Mouse (Mus musculus): Measurements from ENCODE around the gene Atg3.

Gene Atg3

DNA sequence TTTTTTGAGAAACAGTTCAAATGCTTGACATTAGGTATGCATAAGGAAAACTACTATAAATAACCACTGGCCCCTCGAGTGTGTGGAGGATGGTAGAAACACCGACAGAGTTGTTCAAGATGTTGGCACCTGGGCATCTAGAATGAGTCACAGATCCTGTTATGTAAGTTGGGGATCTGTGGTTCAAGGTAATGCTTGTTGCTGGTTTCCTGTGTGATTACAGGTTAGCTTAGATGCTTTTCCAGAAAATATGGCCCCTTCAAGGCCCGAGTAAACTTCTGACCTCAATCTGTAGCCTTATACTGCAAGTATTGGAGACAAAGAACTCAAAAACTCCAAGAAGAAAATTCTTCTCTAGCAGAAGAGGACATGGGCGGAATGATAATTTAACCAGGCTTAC is 45.9 kb downstream of the Atg3 start:
- no peak for DNase-seq (ENCODE audit: extremely low read depth, low read depth, low spot score)

DNA sequence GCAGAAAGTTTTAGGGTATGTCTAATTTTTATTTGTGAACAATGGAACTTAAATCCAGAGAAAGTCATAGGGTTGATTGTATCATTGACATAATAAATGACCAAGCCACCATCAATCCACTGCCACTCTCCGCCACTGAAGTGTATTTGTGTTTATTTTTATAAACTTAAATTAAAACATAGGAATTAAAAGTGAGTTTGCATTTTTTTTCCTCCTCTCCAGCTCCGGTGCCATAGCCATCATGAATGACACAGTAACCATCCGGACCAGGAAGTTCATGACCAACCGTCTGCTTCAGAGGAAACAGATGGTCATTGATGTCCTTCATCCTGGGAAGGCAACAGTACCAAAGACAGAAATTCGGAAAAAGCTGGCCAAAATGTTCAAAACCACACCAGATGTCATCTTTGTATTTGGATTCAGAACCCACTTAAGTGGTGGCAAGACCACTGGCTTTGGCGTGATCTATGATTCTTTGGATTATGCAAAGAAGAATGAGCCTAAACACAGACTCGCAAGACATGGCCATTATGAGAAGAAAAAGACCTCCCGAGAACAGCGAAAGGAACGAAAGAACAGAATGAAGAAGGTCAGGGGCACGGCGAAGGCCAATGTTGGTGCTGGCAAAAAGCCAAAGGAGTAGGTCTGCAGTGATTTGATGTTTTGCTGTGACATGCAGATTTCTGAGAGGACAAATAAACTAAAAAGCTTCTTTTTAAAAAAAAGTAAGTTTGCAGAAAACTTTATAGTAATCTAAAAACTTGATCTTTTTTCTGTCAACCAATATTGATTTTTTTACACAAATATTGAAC is 46.5 kb downstream of the Atg3 start:
- no peak for DNase-seq (ENCODE audit: extremely low read depth, low read depth, low spot score)

DNA sequence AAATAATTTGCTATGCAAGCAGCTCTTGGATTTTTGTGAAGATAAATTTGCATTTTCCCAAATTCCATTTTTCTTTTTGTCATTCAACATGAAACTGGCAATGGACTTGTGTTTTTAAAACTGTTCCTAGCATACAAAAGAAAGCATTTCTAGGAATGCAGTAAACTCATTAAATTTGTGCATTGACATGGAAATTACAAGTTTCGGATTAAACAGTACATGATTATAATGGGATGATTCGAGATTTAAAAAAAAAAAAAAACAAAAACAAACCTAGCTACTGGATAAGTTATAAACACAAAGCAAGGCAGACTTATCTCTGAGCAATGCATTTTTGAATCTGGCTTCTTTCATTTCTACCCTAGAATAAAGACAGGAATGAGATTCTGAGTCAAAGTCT is 63.4 kb downstream of the Atg3 start:
- DNase-seq (ENCODE audit: extremely low read depth, low read depth, low spot score): no peak

DNA sequence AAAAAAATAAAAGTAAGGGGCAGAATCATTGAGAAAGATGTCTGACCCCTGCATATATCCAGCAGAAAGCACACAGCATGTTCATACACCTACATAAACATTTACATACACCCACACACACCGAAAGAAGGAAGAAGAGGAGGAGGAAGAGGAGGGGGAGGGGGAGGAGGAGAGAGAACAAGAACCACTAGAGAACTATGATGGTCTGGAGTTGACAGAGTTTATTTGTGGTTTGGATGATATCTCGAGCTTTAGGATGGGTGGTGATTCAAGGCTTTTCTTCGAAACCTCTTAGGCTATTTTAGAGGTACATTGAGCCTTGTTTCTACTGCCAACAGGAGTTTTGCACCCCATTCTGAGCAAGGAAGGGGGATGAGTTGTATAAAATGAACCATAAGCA is 64.2 kb downstream of the Atg3 start:
- no peak for DNase-seq (ENCODE audit: extremely low read depth, low read depth, low spot score)

DNA sequence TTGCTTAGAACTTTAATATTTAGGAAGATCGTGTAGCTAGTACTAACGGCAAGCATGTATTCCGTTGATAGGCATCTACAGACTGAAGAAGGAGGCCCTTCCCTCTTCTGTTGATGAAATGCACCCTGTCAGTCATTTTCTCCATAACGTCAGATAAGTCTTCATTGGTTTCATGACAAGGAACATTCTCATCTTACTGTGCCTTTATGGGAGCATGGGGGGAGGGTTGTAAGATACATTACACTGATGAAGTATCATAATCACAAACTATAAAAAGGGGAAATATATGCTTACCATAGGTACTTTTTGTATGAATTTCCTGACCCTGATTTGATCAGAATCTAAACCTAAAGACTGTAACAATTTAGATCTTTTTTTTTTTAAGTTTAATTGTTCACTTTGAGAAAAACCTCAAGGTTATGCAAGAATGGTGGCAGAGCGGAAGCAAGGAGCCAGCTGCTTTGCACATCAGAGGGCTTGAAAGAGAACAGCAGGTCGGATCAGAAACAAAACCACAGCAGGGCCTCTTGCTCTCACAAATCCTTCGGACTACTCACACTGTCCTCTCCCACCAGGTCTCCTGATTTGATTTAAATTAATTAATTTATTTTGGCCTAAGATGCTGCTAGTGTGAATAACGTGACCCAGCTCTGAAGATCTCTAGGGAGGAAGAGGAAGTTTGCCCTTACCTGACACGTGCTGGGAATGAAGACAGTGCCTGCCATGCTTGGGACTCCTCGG is 65.2 kb downstream of the Atg3 start, which contains the start of gene Btla:
TSS of gene Btla (plus strand) at position 668 of the 741 bp plus-strand sequence.
- DNase-seq (ENCODE audit: extremely low read depth, low read depth, low spot score): no peak

DNA sequence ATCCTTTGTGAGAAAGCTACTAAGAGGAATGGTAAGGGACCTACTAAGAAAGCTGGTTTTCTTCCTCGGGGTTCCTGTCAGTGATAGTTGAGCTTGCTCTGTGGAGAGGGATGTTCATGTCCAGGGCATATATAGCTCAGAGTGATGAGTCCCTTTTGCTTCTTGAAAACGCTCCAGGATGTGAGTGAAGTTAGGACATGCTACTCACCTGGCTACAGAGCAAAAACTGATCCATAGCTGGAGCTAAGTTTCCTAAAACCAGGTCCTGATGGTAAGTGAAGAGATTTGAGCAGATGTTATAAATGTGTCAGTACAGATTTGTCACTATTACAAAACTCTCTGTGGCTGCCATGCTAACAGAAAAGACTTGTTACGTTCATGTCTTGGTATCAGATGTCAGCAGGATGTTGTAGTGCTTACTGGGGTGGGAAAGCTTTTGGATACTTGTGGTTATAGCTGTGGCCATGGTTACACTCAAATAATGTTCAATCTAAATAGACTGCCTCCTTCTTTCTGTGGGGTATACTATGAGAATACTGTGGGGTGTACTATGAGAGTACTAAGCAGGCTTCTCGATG is 65.9 kb downstream of the Atg3 start:
- no peak for DNase-seq (ENCODE audit: extremely low read depth, low read depth, low spot score)

DNA sequence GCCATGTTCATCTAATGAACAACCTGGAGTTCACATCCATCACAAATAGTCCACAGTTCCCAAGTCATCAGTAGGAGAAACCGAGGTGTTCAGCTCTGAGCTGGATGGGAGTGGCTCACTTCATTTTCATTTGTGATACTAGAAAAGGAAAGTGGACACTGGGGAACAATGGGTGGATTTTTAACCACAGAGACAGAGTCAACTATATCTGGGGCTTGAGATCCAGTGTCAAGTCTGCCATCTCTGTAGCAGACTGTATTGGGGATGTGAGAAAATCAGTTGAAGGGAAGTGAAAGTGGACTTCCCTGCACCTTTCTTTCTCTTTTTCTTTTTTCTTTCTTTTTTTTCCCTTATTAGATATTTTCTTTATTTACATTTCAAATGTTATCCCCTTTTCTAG is 68.4 kb downstream of the Atg3 start:
- no peak for DNase-seq (ENCODE audit: extremely low read depth, low read depth, low spot score)

DNA sequence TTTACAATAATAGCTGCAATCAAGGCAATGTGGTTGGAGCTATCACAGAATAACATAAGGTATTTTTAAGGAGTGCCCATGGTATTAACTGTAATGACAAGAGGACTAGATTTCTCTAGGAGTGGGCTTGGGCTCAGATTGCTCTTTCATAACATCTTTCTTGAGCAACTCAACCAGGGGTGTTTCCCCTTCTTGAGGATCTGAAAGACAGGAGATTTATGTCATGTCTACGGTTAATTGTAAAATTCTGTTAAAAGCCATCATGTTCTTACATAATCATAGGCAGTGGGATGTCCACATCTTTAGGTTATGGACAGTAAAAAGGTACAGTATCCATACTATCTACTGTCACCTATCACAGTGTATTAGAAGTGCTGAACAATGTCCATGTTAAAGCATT is 72.7 kb downstream of the Atg3 start:
- DNase-seq (ENCODE audit: extremely low read depth, low read depth, low spot score): no peak

DNA sequence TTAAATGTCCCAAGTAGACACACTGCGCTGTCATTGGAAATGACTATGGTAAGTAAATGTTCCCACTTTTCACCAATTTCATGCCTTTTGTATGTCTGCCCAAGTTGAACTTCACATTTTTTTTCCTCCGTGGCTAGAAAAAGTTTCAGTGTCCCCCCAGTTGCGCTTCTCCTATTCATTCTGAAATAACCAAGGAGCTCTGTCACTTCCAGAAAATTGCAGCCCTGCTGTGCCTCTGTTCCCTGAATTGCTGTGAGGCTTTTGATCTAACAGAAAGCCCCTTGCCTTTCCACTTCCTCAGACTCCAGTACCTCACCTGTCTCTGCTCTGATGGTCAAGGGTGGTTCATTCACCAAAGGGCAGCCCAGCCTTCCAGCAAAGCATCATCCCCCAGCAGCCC is 74.4 kb downstream of the Atg3 start:
- DNase-seq (ENCODE audit: extremely low read depth, low read depth, low spot score): no peak

Data from fat pad, adult 2 months (tissue).